Mouse (Mus musculus): ENCODE measurements around the gene Cnpy3.

- TF ChIP-seq CTCF (IDR thresholded peaks at IDR 0.05; ENCODE audit: low read depth) (no peak), EP300 (IDR thresholded peaks at IDR 0.05; ENCODE audit: low read depth) (no peak)
These were observed 57.4 kb downstream of the Cnpy3 start for GRCm38 (mm10) chr17:46694517-46695063.
